Mouse (Mus musculus) megakaryocyte-erythroid progenitor cell, adult 5-6 weeks (primary cell): ENCODE results near the gene Dnah2. TPM values are rescaled to one million over a fixed set of nuclear protein-coding genes. Genes with fewer than 3 reads are reported as not detected.
"Not testable (repeated sequence)": the region's sequence is repeated elsewhere in the genome, so short reads cannot be mapped to it uniquely, and the experiment has no call there.

Experiments
- ATAC-seq: replicated peaks from 2 replicates; pipeline ENCODE4 v1.8.0; 2016; ENCODE audit warnings: mild to moderate bottlenecking, inconsistent platforms; ENCODE audit not compliant: severe bottlenecking, poor library complexity, low FRiP score, low TSS enrichment
- total RNA-seq, 2 experiments: library from RNA; stranded (forward) in 1 of 2; stranded (reverse) in 1 of 2; fragments of 200-1000, 215-1000 nt in 1 of 2; fragments of >200 nt in 1 of 2; fragmentation: Nextera tagmentation in 1 of 2; gene quantifications; 2 replicates each; pipeline ENCODE4 v1.2.3; 2014 to 2017

Gene Dnah2
- total RNA-seq, 2 experiments from 2014 or later = not detected

DNA sequence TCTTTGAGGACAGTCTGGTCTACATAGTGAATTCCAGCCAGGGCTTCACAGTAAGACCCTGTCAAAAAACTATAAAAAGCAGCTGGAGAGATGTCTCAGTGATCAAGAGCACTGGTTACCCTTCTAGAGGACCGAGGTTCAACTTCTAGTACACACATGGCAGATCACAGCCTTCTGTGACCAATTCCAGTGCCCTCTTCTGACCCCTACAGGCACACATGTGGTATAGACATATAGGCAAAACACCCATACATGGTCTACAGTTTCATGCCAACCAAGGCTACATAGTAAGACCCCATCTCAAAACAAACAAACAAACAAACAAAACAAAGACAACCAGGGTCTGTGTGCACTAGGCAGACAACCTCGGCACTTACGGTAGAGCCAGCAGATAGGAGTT is 26.3 kb upstream of the Dnah2 start:
- 0 out of 2 replicates have a peak, but pooled peaks have one; percentile 24 for ATAC-seq

DNA sequence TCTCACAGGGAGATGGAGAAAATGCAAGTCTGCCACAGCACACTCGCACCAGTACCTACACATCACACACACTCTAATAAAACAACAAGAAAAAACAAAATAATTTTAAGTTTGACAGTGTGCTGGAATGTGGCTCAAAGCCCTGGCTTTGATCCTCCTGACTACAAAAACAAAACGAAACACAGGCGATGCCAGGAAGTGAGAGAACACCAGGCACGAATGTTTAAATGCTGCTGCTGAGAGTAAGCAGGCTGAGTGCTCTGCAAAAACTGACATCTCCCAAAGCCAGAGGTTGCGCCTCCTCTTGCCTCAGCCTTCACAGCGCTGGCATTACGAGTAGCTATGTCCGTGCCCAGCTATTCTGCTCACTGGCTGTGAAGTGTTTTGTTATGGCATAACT is 16.2 kb upstream of the Dnah2 start:
- no peak for ATAC-seq

DNA sequence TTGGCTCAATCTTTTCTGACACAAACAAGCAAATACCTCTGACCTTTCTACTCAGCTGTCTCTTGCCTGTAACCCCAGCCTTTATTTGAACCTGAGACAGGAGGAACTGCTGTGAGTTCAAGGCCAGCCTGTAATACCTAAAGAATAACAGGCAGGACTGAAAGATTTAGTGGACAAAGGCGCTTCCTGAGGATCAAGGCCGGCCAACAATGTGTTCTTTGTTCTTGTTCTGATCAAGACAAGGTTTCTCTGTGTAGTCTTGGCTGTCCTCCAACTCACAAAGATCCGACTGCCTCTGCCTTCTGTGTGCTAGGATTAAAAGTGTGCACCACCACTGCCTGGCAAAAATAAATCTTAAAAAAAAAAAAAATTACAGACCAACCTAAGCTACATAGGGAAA is 15.5 kb upstream of the Dnah2 start:
- ATAC-seq = no peak

DNA sequence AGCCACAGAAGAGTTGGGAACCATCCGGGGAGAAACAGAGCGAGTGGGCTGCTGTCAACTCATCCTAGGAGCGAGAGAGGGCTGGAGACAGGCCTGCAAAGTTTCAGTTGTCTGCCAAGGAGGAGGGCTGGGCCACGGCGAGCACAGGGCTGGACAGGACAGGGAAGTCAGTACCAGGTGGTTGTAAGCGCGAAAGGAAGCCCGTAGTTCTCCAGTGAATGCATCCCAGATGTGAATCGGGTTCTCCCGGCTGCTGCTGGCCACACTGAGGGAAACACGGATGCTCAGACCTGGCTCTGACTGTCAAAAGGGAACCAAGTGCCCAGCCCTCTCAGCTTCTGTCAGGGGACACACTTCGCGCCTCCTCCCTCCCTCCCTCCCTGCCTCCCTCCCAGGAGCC is 14.5 kb upstream of the Dnah2 start:
- ATAC-seq = no peak

DNA sequence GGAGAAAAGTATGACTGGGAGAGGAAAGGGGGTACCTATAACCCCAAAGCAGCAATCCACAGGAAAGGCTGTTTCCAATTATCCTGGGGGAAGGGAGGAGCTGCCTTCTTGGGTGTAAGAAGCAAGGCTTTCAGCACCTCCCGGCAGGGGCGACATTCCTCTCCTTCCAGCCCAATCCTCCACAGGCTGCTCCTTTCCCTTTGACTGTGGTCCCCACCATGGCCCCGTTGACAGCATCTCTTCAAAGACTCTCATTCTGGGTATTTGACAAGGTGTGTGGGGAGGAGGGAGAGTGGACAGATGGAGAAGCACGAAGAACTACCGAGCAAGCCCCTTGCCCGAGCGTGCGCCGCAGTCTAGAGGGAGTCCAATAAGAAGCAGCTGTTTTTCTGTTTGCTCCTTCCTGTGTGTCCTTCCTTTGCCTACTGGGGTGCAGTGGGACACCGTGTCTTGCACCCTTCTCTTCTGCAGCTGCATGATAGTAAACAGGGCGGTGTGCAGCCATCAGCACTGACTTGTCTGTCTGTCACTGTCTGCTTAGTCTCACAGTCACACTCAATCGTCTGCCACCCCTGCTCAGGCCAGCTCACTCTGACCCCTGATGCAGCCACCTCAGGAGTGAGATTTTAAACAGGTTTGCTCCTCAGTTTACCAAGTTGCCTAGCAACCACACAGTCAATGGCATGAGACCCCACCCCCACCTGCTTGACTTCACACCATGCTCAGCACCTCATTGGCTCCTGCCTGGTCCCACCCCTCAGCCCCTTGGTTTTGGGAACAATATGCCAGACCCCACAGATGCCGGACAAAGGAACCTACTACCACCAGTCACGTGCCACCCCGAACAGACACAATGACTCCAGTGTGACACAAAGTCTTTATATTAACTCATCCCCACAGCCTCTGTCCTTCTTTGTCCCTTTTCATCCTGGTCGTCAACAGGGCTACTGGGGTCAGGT is 12.3 kb upstream of the Dnah2 start:
- ATAC-seq = no peak

DNA sequence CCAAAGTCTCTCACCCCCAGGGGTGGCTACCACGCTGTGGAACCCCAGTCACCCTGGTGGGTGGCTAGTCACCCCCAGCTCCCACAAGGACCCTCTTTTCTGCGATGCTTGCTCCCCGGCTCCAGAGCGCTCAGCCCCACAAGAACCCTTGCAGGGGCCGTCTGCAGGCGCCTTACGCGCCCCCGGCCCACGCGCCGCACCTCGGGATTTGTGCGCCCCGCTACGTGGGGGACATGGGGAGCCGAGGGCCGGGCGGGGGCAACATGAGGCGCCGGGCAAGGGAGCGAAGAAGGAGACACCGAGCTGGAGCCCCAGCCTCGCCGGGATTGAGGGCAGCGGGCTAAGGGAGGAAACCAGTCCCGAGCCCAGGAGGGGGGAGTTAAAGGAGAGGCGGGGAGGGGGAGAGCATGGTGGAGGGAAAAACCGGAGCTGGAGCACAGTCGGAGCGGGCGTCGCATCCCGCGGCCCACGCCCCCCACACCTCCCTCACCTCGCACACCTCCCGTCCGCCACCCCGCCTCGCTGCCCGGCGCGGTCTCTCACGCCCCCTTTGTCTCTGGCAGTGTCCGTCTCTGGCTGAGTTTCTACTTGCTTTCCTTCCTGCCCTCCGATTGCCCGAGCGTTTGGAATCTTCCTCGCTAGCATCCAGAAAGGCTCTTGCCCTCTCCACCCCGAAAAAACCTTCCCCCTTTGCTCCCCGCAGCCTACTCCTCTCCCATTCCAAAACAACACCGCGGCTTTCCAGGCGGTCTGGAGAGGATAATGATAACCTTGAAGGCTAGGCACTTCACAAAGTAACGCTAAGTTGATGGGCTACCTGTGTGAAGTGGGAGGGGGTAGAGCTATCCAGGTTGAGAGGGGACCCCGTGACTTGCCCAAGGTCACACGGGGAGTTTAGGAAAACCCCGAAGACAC is 11.2 kb upstream of the Dnah2 start, which contains the start of gene Efnb3:
Gene Efnb3 (minus strand): TSS at position 355 of the 915 bp plus-strand sequence.
- no peak for ATAC-seq

DNA sequence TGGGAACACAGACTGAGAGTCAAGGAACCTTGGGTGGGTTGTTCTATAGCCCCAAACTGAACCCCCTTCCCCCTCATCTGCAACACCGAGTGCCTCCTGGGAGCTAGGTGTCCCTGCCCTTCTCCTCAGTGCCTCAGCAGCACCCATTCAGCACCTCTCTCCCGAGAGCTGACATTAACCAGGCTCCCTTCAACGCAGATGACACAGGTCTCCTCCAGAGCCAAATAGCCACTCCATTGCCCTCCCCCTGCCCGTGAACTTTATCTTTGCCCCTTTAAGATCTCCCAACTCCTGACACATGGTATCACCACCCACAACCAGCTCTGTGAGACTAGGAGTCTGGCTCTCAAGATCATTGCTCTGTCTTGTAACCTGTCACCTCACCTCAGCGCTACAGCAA is 10.3 kb upstream of the Dnah2 start:
- no peak for ATAC-seq

DNA sequence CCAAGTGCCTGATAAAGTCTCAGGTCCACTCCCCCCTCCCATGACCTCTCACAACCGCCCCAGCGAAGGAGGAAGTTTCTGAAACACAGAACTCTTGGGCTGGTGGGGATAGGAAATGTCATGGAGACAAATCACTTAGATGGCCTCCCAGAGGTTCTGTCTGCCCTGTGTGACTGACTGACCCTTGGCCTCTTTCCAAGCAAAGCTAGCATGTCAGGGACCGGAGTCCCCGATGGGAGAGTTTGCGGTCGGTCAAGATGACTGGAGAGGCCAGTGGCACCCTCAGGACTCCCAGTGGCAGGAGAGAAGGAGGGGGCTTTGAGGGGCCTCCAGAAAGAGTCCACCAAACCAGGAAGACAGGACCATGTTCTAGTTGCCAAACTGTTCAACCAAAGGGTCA is 9.8 kb upstream of the Dnah2 start:
- no peak for ATAC-seq

DNA sequence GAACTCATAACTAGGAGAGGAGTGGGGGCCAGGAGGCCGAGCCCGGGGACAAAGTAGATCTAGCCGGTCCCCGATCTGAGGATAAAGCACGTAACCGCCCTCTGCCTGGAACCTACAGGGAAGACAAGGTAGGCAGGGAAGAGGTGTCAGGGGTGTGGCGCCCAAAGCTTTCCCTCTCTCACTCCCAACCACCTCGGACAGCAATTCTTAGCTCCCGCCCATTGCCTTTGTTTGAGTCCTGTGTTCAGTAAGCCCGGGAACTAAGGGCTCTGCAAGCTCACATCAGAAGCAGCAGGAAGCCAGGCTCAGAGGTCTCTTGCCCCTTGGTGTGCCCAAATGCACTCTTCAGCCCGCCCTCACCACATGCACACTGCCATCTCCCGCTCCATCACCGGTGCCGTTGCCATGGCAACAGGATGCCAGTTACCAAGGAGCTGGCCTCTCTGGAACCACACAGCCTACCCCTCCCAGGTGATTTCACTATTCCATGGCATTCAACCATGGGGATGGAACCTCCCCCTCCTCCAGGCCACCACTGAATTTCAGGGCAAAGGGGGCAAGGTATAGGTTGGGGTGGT is 8.6 kb upstream of the Dnah2 start:
- no peak for ATAC-seq

DNA sequence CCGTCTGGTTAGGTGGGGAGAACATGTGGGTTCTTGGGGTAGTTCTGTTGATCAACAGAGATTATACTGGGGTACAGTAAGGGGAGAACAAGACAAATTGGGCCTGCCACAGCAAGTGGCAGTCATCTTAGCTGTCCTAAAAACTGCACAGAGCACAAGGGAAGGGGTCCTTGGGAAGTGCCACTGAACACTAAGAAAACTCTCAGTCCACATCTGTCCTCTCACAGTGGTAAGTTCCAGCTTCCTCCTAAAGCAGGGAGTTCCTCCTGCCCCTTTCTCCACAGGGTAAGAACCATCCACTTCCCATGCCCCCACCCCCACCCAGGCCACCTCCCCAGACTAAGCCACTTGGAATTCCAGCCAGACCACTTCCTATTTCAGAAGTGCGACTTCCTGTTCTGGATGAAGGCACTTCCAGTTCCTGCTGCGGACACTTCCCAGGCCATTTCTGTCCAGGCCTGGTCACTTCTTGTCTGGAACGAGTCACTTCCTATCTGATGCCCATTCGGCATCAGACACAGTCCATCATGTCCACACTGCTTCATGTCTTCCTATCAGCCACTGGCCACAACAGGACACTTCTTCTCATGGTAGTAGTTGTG is 5.7 kb upstream of the Dnah2 start:
- no peak for ATAC-seq

DNA sequence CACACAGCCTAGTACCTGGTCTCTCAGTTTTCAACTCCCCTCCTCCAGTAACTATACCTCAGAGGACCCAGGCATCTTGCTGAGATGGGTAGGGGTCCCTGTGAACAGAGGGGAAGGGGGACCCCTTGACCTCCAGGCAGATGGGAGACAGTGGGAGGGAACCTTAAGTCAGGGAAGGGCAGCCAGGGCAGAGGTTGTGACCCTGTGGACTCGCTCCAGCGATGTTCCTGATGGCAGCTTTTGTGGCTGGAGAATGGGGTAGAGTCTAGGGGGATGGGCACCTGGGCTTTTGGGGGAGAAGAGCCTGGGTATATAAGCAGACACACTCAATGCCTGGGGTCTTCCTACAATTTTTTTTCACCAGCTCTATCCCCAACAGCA is 4.4 kb upstream of the Dnah2 start:
- no peak for ATAC-seq

DNA sequence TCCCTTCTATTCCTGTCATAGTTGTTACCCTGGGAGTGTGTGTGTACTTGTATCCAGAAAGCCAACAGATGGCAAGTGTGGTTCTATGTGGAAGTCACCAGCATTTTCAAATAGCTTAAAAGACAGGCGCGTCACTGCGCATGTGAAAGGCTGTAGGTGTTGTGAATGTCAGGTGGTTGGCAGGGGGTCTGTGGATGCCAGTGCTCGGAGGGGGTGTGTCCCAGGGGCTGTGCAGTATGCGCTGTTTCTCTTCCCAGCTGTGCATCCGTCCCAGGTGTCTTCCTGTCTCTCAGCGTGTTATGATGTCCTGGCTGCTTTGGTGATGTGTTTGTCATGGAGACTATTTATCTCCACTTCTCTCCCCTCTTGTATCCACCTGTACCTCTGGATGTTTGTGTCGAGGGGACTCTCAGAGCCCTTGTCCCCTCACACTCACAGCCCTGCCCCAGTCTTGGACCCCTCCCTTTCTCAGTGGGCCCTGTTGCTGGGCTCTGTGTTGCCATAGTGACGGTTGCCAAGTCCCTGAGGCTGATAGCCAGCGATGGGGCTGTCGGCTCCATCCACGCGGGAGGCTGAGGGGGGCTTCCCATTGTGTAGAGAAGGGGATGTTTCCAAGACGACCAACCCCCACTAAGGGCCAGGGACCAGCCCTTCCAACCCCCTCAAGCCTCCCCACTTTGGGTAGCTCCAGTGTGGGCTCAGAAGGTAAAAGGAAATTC is 3.9 kb upstream of the Dnah2 start:
- no peak for ATAC-seq

DNA sequence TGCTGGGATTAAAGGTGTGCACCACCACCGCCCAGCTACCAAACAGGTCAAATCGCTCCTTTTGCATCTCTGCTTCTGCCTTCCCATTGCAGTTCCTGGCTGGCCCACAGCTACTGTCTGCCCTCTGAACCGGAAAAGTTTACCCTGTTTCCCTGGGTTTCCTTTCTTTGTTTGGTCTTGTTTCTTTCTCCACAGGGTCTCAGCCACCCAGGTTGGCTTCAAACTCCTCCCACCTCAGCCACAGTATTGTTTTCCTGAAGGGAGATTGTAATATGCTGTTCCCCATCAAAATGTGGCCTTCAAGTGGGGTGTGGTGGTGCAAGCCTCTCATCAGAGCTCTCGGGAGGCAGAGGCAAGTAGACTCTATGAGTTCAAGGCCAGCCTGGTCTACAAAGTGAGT is 2.4 kb upstream of the Dnah2 start:
- no peak for ATAC-seq

DNA sequence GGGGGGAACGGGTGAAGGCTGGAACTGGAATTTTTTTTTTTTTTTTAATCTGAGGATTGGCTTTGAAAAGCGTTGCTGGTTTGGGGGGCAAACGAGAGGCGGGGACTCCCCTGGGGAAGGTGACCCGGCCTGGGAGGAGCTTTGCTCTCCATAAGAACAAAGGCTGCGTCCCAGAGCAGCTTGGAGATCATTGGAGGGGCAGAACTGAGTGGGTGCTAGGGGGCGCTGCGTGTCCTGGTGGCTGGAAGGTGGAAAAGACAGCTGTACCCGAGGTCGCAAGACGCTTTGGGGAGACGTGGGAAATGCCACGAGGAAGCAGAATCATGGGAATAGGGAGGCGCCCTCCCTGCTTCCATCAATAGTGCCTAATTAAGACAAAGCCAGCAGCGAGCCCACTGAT is 1.8 kb downstream of the Dnah2 start:
- ATAC-seq = no peak

DNA sequence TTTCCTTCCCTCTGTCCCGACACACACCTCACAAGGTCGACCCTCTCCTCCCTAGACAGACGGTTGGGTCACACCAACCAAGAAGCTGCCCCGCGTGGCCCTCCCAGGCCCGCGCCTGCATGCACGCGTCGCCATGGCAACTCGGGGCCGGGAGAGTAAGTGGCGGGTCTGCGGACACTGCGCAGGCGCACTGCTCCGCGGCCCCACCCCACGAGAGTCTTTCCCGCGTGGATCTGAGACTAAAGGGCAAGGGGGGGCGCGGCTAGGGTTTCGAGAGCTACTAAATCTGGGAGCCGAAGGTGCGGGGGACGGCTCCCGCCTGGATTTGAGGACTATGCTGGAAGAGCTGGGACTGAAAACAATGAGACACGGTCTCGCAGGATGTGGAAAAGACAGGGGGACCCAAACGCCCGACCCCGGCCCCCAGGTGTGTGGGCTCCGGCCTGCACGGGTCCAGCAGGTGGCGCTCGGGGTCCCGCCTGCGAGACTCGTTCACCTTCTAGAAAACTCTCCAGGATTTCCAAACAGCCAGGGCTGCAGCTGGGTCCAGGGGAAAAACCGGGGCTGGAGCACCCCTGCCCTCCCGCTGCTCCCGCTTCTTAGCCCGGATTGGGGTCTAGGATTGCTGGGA is 2.4 kb downstream of the Dnah2 start:
- peak; percentile 56 for ATAC-seq

DNA sequence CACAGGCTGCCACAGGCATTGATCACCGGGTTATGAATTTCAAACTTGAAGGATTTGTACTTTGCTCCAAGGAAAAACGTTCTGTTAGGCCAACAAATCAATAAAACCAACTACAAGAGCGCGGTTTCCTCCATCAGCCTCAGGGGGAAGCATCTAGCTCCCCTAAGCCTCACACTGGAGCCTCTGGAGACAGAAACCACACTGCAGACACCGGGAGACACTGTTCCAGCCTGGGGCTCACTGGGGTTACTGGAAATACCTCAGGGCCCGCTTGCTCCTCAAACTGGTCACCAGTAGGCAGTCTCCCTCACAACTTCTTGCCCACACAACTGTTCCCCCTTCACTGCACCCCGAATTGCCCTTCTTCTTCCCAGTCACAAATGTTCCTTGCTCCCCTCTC is 3.0 kb downstream of the Dnah2 start:
- ATAC-seq = no peak

DNA sequence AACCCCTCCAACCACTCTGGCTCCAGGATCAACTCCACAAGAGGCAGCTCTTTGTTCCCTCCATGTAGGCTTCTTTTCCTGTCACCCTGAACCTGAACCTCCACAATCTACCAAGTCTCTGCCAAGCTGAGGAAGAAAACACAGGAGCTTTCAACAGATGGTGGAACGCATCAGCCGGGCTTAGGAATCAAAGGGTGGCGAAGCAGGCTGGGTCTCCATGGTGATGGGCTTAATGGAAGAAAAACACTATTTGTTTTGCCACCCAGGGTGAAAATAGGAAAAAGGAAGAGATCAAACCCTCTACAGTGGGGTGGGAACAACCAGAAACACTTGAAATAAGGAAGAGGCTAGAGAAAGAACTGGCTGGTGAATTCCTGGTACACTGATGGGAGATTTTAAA is 5.3 kb downstream of the Dnah2 start:
- no peak for ATAC-seq

DNA sequence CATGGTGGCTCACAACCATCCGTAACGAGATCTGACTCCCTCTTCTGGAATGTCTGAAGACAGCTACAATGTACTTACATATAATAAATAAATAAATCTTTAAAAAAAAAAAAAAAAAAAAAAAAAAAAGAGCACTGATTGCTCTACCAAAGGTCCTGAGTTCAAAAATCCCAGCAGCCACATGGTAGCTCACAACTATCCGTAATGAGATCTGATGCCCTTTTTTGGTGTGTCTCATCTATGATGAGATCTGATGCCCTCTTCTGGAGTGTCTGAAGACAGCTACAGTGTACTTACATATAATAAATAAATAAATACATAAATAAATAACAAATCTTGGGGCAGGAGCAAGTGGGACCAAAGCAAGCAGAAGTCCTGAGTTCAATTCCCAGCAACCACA is 7.2 kb downstream of the Dnah2 start:
- not testable (repeated sequence) for ATAC-seq

DNA sequence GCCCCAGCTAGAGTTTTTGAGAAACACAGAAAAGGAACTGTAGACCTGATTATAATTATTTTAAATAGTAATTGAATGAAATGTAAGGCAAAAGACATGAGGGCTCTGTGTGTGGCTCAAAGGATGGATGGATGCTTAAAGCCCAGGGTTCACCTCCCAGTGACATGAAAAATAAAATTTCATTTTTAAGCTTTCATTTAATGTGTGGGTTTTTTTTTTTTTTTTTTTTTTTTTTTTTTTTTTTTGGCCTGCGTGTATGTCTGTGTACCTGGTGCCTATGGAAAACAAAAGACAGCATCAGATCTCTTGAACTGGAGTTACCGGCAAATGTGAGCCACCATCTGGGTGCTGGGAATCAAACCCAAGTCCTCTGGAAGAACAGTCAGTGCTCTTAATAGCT is 8.2 kb downstream of the Dnah2 start:
- ATAC-seq = no peak
